Mouse (Mus musculus) cerebellum, adult 2 months (tissue): ENCODE data around the gene Diaph3.

Experiments used
- CTCF ChIP-seq: fragments of 200-500 bp; IDR thresholded peaks from 2 replicates; pipeline ENCODE4 v1.5.1; 2011; ENCODE audit warnings: low read depth, mild to moderate bottlenecking, control low read depth, low read length, moderate library complexity, borderline replicate concordance; ENCODE audit not compliant: insufficient read depth
- POLR2A ChIP-seq: fragments of 200-500 bp; IDR thresholded peaks from 2 replicates; pipeline ENCODE4 v1.6.1; 2011; ENCODE audit warnings: low read length, control low read depth, borderline replicate concordance; ENCODE audit not compliant: insufficient read depth

DNA sequence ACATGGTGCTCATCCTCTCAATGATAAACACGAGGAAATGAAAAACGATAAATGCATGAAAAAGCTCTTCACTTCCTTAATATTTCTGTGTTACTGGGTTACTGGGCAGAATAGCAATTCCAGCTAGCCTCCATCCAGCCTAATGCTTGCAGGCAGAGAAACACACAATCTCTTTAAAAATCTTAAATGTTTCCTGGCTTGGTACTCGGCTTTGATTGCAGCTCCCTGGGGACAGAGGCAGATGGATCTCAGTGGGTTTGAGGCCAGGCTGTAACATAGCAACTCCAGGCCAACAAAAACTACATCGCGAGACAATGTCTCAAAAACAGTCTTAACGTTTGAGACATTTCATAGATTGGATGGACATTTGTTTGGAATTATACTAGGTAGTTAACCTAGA, 57.1 kb downstream of the Diaph3 start:
- TF ChIP-seq POLR2A (no peak), CTCF (no peak)
